Mouse (Mus musculus): Measurements from ENCODE around the gene N4bp1.
A peak's percentile ranks its signal among the peaks of the same experiment; 100 is the strongest.

The N4bp1 gene

GRCm38 (mm10) chr8:86853266-86853988 lies 31.6 kb downstream of the N4bp1 start:
- DNase-seq: no peak

- no peak for DNase-seq
Measured at GRCm38 (mm10) chr8:86852491-86852890, 32.6 kb downstream of the N4bp1 start.

- no peak for DNase-seq
Measured at GRCm38 (mm10) chr8:86848876-86849275, 36.2 kb downstream of the N4bp1 start.

GRCm38 (mm10) chr8:86848401-86848800 lies 36.7 kb downstream of the N4bp1 start:
- DNase-seq: no peak

GRCm38 (mm10) chr8:86847091-86847490 lies 38.0 kb downstream of the N4bp1 start:
- no peak for DNase-seq

GRCm38 (mm10) chr8:86845875-86846274 lies 39.2 kb downstream of the N4bp1 start:
- no peak for DNase-seq

- DNase-seq: no peak
Measured at GRCm38 (mm10) chr8:86844856-86845255, 40.2 kb downstream of the N4bp1 start.

- peak; percentile 50 for DNase-seq
Measured at GRCm38 (mm10) chr8:86843896-86844295, 41.2 kb downstream of the N4bp1 start.

GRCm38 (mm10) chr8:86841556-86842309 lies 43.3 kb downstream of the N4bp1 start:
- no peak for DNase-seq

- no peak for DNase-seq
Measured at GRCm38 (mm10) chr8:86840120-86840693, 44.9 kb downstream of the N4bp1 start.

- no peak for DNase-seq
Measured at GRCm38 (mm10) chr8:86838707-86839438, 46.2 kb downstream of the N4bp1 start.

- DNase-seq: no peak
Measured at GRCm38 (mm10) chr8:86837234-86837633, 47.8 kb downstream of the N4bp1 start.

- DNase-seq: no peak
Measured at GRCm38 (mm10) chr8:86835881-86836280, 49.2 kb downstream of the N4bp1 start.

GRCm38 (mm10) chr8:86834496-86835260 lies 50.4 kb downstream of the N4bp1 start:
- DNase-seq: no peak

- no peak for DNase-seq
Measured at GRCm38 (mm10) chr8:86833937-86834336, 51.1 kb downstream of the N4bp1 start.

- no peak for DNase-seq
Measured at GRCm38 (mm10) chr8:86828925-86829324, 56.1 kb downstream of the N4bp1 start.

GRCm38 (mm10) chr8:86827199-86827598 lies 57.9 kb downstream of the N4bp1 start:
- DNase-seq: no peak

- no peak for DNase-seq
Measured at GRCm38 (mm10) chr8:86826538-86826937, 58.5 kb downstream of the N4bp1 start.

- DNase-seq: no peak
Measured at GRCm38 (mm10) chr8:86825674-86826448, 59.2 kb downstream of the N4bp1 start.

GRCm38 (mm10) chr8:86824735-86825134 lies 60.3 kb downstream of the N4bp1 start:
- no peak for DNase-seq

- DNase-seq: peak; percentile 84
Measured at GRCm38 (mm10) chr8:86820756-86821201, 64.3 kb downstream of the N4bp1 start.

All from embryo, embryonic 11 days (tissue).